Mouse (Mus musculus): ENCODE results near the gene Wdr25.

DNA sequence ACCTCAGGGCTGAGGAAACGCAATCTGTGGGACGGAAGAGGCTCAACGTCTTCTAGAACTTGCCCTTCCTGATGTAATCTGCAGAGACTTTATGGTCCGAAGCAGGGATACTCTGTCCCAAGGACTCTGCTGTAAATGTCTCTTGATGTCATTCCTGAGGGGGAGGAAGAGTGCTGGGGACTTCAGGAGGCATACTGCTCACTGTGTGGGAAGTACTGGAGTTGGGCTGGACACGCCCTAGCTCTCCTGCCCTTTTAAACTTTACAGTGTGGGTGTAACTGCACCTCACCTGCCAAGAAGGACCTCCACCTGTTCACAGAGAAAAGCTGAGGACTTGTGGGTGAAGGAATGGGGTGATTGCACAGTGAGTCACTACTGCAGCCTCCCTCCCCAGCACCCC, 12.8 kb upstream of the Wdr25 start:
- TF ChIP-seq POLR2A (IDR thresholded peaks at IDR 0.05; ENCODE audit: borderline replicate concordance, extremely low read depth, low read depth, low read length) (no peak), CTCF (IDR thresholded peaks at IDR 0.05; ENCODE audit: insufficient read depth, low read length) (no peak)
